Mouse (Mus musculus): ENCODE measurements at regions not wholly inside any gene's neighbourhood (a gene's known extent, or its start where the extent isn't known, plus 50 kb on each side); places are given as distances from the start of the nearest gene placed in this dataset.
A peak's percentile ranks its signal among the peaks of the same experiment; 100 is the strongest.

- TF ChIP-seq CTCF (IDR thresholded peaks at IDR 0.05; ENCODE audit: control insufficient read depth, insufficient read depth, insufficient read length) = no peak
- peak; percentile 82 for TF ChIP-seq CEBPB (IDR thresholded peaks at IDR 0.05; ENCODE audit: low read depth)
- TF ChIP-seq USF1 (IDR thresholded peaks at IDR 0.05; ENCODE audit: low read depth) = no peak
- peak; percentile 77 for TF ChIP-seq MAX (IDR thresholded peaks at IDR 0.05)
- TF ChIP-seq FOSL1 (IDR thresholded peaks at IDR 0.05; ENCODE audit: insufficient read depth, low read length, poor library complexity, severe bottlenecking) = peak; percentile 40
- no peak for TF ChIP-seq MYOG (IDR thresholded peaks at IDR 0.05; ENCODE audit: control insufficient read depth, extremely low read depth, insufficient read length)
Observed at GRCm38 (mm10) chr1:45031436-45032027, 279.8 kb upstream of the Col3a1 start.

Data from C2C12 (cell line).